Mouse (Mus musculus) forebrain, embryonic 12.5 days (tissue): ENCODE measurements around the gene Pde6c. TPM values are rescaled to one million over a fixed set of nuclear protein-coding genes. Genes with fewer than 3 reads are reported as not detected.
A peak's percentile ranks its signal among the peaks of the same experiment; 100 is the strongest.

Source experiments
- ATAC-seq: fragments of 200-750 bp; cut with Nextera tagmentation; 2 replicates; pipeline ENCODE4 v1.8.0; 2017; ENCODE audit warnings: moderate TSS enrichment; ENCODE audit not compliant: low FRiP score
- H3K27ac ChIP-seq: fragments of 300-500 bp; sonication (generic); 2 replicates; pipeline ENCODE4 v1.5.1; 2016; ENCODE audit warnings: mild to moderate bottlenecking
- H3K27me3 ChIP-seq: fragments of 300-500 bp; sonication (generic); 2 replicates; pipeline ENCODE4 v1.6.1; 2016; ENCODE audit warnings: mild to moderate bottlenecking
- H3K36me3 ChIP-seq: fragments of 300-500 bp; sonication (generic); replicated peaks from 2 replicates; pipeline ENCODE4 v1.6.1; 2016; ENCODE audit warnings: mild to moderate bottlenecking
- H3K4me1 ChIP-seq: fragments of 300-500 bp; sonication (generic); 2 replicates; pipeline ENCODE4 v1.6.1; 2016
- H3K4me2 ChIP-seq: fragments of 300-500 bp; sonication (generic); 2 replicates; pipeline ENCODE4 v1.6.1; 2016; ENCODE audit warnings: mild to moderate bottlenecking, moderate library complexity
- H3K4me3 ChIP-seq: fragments of 300-500 bp; sonication (generic); replicated peaks from 2 replicates; pipeline ENCODE4 v1.5.1; 2016; ENCODE audit warnings: mild to moderate bottlenecking
- H3K9ac ChIP-seq: fragments of 300-500 bp; sonication (generic); 2 replicates; pipeline ENCODE4 v1.6.1; 2016; ENCODE audit warnings: mild to moderate bottlenecking
- H3K9me3 ChIP-seq: fragments of 300-500 bp; sonication (generic); 2 replicates; pipeline ENCODE4 v1.6.1; 2016
- WGBS: fragments of 180-500 bp; shearing (Covaris S2); methylation state at CpG from one replicate; pipeline ENCODE4 v1.1.7; 2016; 5-methylcytosine and 5-hydroxymethylcytosine counted together
- polyA plus RNA-seq: library from polyadenylated mRNA; unstranded; fragments of >200 nt; fragmentation: Nextera tagmentation; extraction: Ambion mirVana; gene quantifications from 2 replicates; pipeline ENCODE4 v1.2.1, GENCODE M21; 2016

The Pde6c gene
- polyA plus RNA-seq, 1 experiment from 2014 or later, result not detected

DNA sequence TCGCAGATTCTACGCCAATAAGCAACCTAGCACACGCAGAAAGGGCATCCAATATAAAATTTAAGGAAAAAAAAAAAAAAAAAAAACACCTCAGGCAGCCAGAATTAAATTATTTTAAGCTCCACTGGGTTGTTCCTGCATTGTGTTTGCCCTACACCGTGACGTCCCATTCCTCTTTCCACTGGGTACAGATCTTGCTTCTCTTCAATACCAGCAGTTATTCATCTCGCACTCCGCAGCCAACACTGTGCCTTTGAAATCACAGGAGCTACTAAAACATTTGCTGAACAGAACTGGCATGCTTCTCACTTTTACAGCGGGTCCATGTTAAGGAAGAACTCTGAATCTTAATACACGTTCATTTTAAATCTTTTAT is 92.1 kb downstream of the Pde6c start:
- WGBS, result 8% methylated on average over 9 of the region's 9 CpGs
- Histone ChIP-seq H3K36me3 (no peaks in the 10 kb centered on the region), H3K9me3 (no peaks in the 10 kb centered on the region), H3K4me1 (peaks cover 8% of the 10 kb centered on the region), H3K27me3 (no peaks in the 10 kb centered on the region), H3K4me2 (peak overlapping the region; percentile 70), H3K9ac (peak overlapping the region; percentile 71), H3K27ac (peak overlapping the region; percentile 95), H3K4me3 (peak overlapping the region; percentile 64)
- ATAC-seq, result 0 out of 2 replicates have a peak, but pooled peaks have one; percentile 31

- Histone ChIP-seq H3K4me2 (no peak overlapping the region), H3K4me1 (no peaks in the 10 kb centered on the region), H3K9me3 (no peaks in the 10 kb centered on the region), H3K27me3 (no peaks in the 10 kb centered on the region), H3K4me3 (no peak overlapping the region), H3K27ac (no peak overlapping the region), H3K9ac (no peak overlapping the region), H3K36me3 (no peaks in the 10 kb centered on the region)
- no peak for ATAC-seq
- 55% methylated on average over 2 of the region's 2 CpGs for WGBS
Observed at GRCm38 (mm10) chr19:38228699-38229098, 96.1 kb downstream of the Pde6c start.

DNA sequence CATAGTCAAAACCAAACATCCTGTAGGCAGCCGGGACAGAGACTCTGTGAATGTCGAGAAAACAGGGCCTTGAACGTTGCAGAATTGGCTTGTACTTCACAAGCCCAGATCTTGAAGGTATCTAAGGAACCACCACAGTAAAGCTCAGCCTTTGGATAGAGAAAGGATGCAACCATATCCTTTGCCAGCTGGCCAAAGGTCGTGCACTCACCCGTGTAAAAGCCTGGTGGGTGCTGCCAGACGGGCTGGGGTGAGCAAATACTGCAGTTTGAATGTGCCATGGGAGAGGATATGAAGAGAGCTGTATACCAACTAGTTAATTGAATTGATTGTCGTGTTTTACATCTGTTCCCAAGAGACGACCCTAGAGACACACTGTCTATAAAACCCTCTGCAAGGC is 99.5 kb downstream of the Pde6c start:
- Histone ChIP-seq H3K4me2 (no peak overlapping the region), H3K4me3 (no peak overlapping the region), H3K27ac (no peak overlapping the region), H3K27me3 (no peaks in the 10 kb centered on the region), H3K4me1 (no peaks in the 10 kb centered on the region), H3K9me3 (no peaks in the 10 kb centered on the region), H3K36me3 (no peaks in the 10 kb centered on the region), H3K9ac (no peak overlapping the region)
- 68% methylated on average over 8 of the region's 8 CpGs for WGBS
- no peak for ATAC-seq

DNA sequence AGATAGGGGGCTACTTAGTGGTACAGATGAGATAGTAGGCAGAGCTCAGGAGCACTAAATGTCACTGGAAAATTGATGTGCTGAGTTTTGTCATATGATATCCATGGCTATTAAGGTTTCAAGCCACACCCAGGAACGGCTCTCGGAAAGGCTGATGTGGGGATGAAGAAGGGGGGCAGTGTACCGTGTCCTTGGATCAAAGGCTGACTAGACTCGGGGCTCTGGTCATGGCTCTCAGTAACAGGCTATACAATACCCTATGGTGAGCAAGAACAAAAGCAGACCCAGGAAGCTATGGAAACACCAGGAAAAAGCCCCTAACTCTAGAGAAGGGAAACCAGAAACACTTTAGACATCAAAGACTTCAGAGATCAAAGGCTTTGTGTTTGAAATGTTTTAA is 99.9 kb downstream of the Pde6c start:
- no peak overlapping the region for H3K4me3 ChIP-seq
- H3K4me2 ChIP-seq, result no peak overlapping the region
- no peaks in the 10 kb centered on the region for H3K9me3 ChIP-seq
- no peaks in the 10 kb centered on the region for H3K27me3 ChIP-seq
- no peaks in the 10 kb centered on the region for H3K36me3 ChIP-seq
- no peak overlapping the region for H3K27ac ChIP-seq
- no peaks in the 10 kb centered on the region for H3K4me1 ChIP-seq
- no peak for ATAC-seq
- no peak overlapping the region for H3K9ac ChIP-seq
- 7% methylated on average over 4 of the region's 4 CpGs for WGBS

Other genes starting within 250 kb of the Pde6c start
- 2.1 and 2.9 TPM in 2 replicates for gene Myof, start 89.2 kb upstream of the Pde6c start, polyA plus RNA-seq
- gene Cep55, start 77.8 kb upstream of the Pde6c start, polyA plus RNA-seq, result 52.9 and 54.7 TPM in 2 replicates
- gene Ffar4, start 35.7 kb upstream of the Pde6c start, polyA plus RNA-seq, result not detected in 2 replicates
- gene Rbp4, start 7.5 kb upstream of the Pde6c start, polyA plus RNA-seq, result 0.75 and 0.94 TPM in 2 replicates
- gene Fra10ac1, start 91.4 kb downstream of the Pde6c start, polyA plus RNA-seq, result 51.8 and 58.4 TPM in 2 replicates
- gene Lgi1, start 131.8 kb downstream of the Pde6c start, polyA plus RNA-seq, result 2.1 and 2.4 TPM in 2 replicates